Mouse (Mus musculus) ES-E14 (cell line): ENCODE measurements around the gene Bpi.

Experiments used
- HCFC1 ChIP-seq: IDR thresholded peaks from 2 replicates; pipeline ENCODE4 v1.6.1; 2012; ENCODE audit warnings: low read length, inconsistent platforms, borderline replicate concordance; ENCODE audit not compliant: insufficient read depth
- MAFK ChIP-seq: IDR thresholded peaks from 2 replicates; pipeline ENCODE4 v1.6.1; 2014; ENCODE audit warnings: mild to moderate bottlenecking, low read depth, low read length, inconsistent platforms; ENCODE audit not compliant: insufficient read depth

DNA sequence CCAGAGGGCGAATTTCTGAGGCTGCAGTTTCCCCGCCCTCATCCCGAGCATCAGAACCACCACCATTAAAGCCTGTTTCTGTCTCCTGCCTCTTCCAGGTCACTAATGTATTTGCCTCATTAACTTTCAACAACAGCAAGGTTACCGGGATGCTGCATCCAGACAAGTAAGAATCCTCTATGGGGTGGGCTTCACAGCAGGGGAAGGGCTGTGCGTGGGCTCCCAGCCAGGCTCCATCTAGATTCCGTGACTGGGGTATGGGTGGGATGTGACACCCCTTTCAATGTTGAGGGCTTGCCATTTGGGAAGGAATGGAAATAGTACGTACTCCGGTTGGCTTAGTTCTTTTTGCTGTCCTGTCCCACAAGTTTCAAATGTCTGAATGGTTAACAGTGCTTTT lies 67.7 kb downstream of the Bpi start:
- TF ChIP-seq HCFC1, result no peak
- TF ChIP-seq MAFK, result no peak
